Mouse (Mus musculus): ENCODE results near the gene Cxcr1. TPM values are rescaled to one million over a fixed set of nuclear protein-coding genes. Genes with fewer than 3 reads are reported as not detected.
"Not testable (repeated sequence)": the region's sequence is repeated elsewhere in the genome, so short reads cannot be mapped to it uniquely, and the experiment has no call there.

Cxcr1 gene
- total and polyA plus RNA-seq, 3 experiments: not detected

GRCm38 (mm10) chr1:74178618-74179017, 15.8 kb downstream of the Cxcr1 start:
- DNase-seq: no peak
- no peaks in the 10 kb centered on the region for H3K79me2 ChIP-seq (replicated peaks; ENCODE audit: control insufficient read depth, insufficient read depth, low read length)
- no peak overlapping the region for H3K27ac ChIP-seq
- intact Hi-C loops (cut with DNase I): no loop called here
- H3K9ac ChIP-seq (ENCODE audit: low read depth, low read length): no peak overlapping the region
- H3K4me1 ChIP-seq (ENCODE audit: control insufficient read depth, insufficient read depth, low read length): no peaks in the 10 kb centered on the region
- WGBS: 72% methylated on average over 3 of the region's 3 CpGs
- H3K36me3 ChIP-seq (ENCODE audit: control insufficient read depth, insufficient read depth, low read length): no peaks in the 10 kb centered on the region
- H3K27me3 ChIP-seq (ENCODE audit: control insufficient read depth, insufficient read depth, low read length): no peaks in the 10 kb centered on the region
- no peak for TF ChIP-seq EP300 (IDR thresholded peaks at IDR 0.05; ENCODE audit: insufficient read depth, low read depth, low read length)
- no peak for TF ChIP-seq POLR2A (IDR thresholded peaks at IDR 0.05; ENCODE audit: insufficient read depth, low read depth, low read length)
- TF ChIP-seq CTCF (IDR thresholded peaks at IDR 0.05): no peak
- H3K4me3 ChIP-seq: no peak overlapping the region

- DNase-seq: no peak
- Histone ChIP-seq H3K4me1 (ENCODE audit: control insufficient read depth, insufficient read depth, low read length) (no peaks in the 10 kb centered on the region), H3K9ac (ENCODE audit: low read depth, low read length) (no peak overlapping the region), H3K27me3 (ENCODE audit: control insufficient read depth, insufficient read depth, low read length) (no peaks in the 10 kb centered on the region), H3K27ac (no peak overlapping the region), H3K4me3 (no peak overlapping the region), H3K79me2 (replicated peaks; ENCODE audit: control insufficient read depth, insufficient read depth, low read length) (no peaks in the 10 kb centered on the region), H3K36me3 (ENCODE audit: control insufficient read depth, insufficient read depth, low read length) (no peaks in the 10 kb centered on the region)
- TF ChIP-seq POLR2A (IDR thresholded peaks at IDR 0.05; ENCODE audit: insufficient read depth, low read depth, low read length) (no peak), EP300 (IDR thresholded peaks at IDR 0.05; ENCODE audit: insufficient read depth, low read depth, low read length) (no peak), CTCF (IDR thresholded peaks at IDR 0.05) (no peak)
- intact Hi-C loops (cut with DNase I): no loop called here
- 71% methylated on average over 4 of the region's 4 CpGs for WGBS
Observed at GRCm38 (mm10) chr1:74175731-74176130, 18.7 kb downstream of the Cxcr1 start.

GRCm38 (mm10) chr1:74172722-74173121, 21.7 kb downstream of the Cxcr1 start:
- DNase-seq: no peak
- WGBS: 39% methylated on average over 3 of the region's 3 CpGs
- Histone ChIP-seq H3K9ac (ENCODE audit: low read depth, low read length) (no peak overlapping the region), H3K27me3 (ENCODE audit: control insufficient read depth, insufficient read depth, low read length) (no peaks in the 10 kb centered on the region), H3K4me1 (ENCODE audit: control insufficient read depth, insufficient read depth, low read length) (no peaks in the 10 kb centered on the region), H3K79me2 (replicated peaks; ENCODE audit: control insufficient read depth, insufficient read depth, low read length) (no peaks in the 10 kb centered on the region), H3K27ac (no peak overlapping the region), H3K4me3 (no peak overlapping the region), H3K36me3 (ENCODE audit: control insufficient read depth, insufficient read depth, low read length) (no peaks in the 10 kb centered on the region)
- TF ChIP-seq EP300 (IDR thresholded peaks at IDR 0.05; ENCODE audit: insufficient read depth, low read depth, low read length) (no peak), CTCF (IDR thresholded peaks at IDR 0.05) (no peak), POLR2A (IDR thresholded peaks at IDR 0.05; ENCODE audit: insufficient read depth, low read depth, low read length) (no peak)
- intact Hi-C loops (cut with DNase I): no loop called here

GRCm38 (mm10) chr1:74169721-74170120, 24.7 kb downstream of the Cxcr1 start:
- H3K79me2 ChIP-seq (replicated peaks; ENCODE audit: control insufficient read depth, insufficient read depth, low read length): no peaks in the 10 kb centered on the region
- no peak overlapping the region for H3K9ac ChIP-seq (ENCODE audit: low read depth, low read length)
- no peaks in the 10 kb centered on the region for H3K36me3 ChIP-seq (ENCODE audit: control insufficient read depth, insufficient read depth, low read length)
- H3K4me3 ChIP-seq: no peak overlapping the region
- intact Hi-C loops (cut with DNase I): no loop called here
- H3K27ac ChIP-seq: no peak overlapping the region
- no peaks in the 10 kb centered on the region for H3K4me1 ChIP-seq (ENCODE audit: control insufficient read depth, insufficient read depth, low read length)
- no peaks in the 10 kb centered on the region for H3K27me3 ChIP-seq (ENCODE audit: control insufficient read depth, insufficient read depth, low read length)
- 95% methylated on average over 3 of the region's 3 CpGs for WGBS
- no peak for DNase-seq
- TF ChIP-seq POLR2A (IDR thresholded peaks at IDR 0.05; ENCODE audit: insufficient read depth, low read depth, low read length) (no peak), EP300 (IDR thresholded peaks at IDR 0.05; ENCODE audit: insufficient read depth, low read depth, low read length) (no peak), CTCF (IDR thresholded peaks at IDR 0.05) (no peak)

- Histone ChIP-seq H3K9ac (ENCODE audit: low read depth, low read length) (no peak overlapping the region), H3K36me3 (ENCODE audit: control insufficient read depth, insufficient read depth, low read length) (no peaks in the 10 kb centered on the region), H3K4me1 (ENCODE audit: control insufficient read depth, insufficient read depth, low read length) (no peaks in the 10 kb centered on the region), H3K27me3 (ENCODE audit: control insufficient read depth, insufficient read depth, low read length) (no peaks in the 10 kb centered on the region), H3K79me2 (replicated peaks; ENCODE audit: control insufficient read depth, insufficient read depth, low read length) (no peaks in the 10 kb centered on the region), H3K4me3 (no peak overlapping the region), H3K27ac (no peak overlapping the region)
- intact Hi-C loops (cut with DNase I): no loop called here
- DNase-seq: no peak
- WGBS: 67% methylated on average over 5 of the region's 5 CpGs
- TF ChIP-seq EP300 (IDR thresholded peaks at IDR 0.05; ENCODE audit: insufficient read depth, low read depth, low read length) (no peak), POLR2A (IDR thresholded peaks at IDR 0.05; ENCODE audit: insufficient read depth, low read depth, low read length) (no peak), CTCF (IDR thresholded peaks at IDR 0.05) (no peak)
Observed at GRCm38 (mm10) chr1:74167136-74167535, 27.3 kb downstream of the Cxcr1 start.

- WGBS: 60% methylated on average over 2 of the region's 2 CpGs
- intact Hi-C loops (cut with DNase I): no loop called here
- Histone ChIP-seq H3K4me3 (no peak overlapping the region), H3K79me2 (replicated peaks; ENCODE audit: control insufficient read depth, insufficient read depth, low read length) (no peaks in the 10 kb centered on the region), H3K4me1 (ENCODE audit: control insufficient read depth, insufficient read depth, low read length) (no peaks in the 10 kb centered on the region), H3K36me3 (ENCODE audit: control insufficient read depth, insufficient read depth, low read length) (no peaks in the 10 kb centered on the region), H3K9ac (ENCODE audit: low read depth, low read length) (no peak overlapping the region), H3K27me3 (ENCODE audit: control insufficient read depth, insufficient read depth, low read length) (no peaks in the 10 kb centered on the region), H3K27ac (no peak overlapping the region)
- no peak for DNase-seq
- TF ChIP-seq POLR2A (IDR thresholded peaks at IDR 0.05; ENCODE audit: insufficient read depth, low read depth, low read length) (no peak), EP300 (IDR thresholded peaks at IDR 0.05; ENCODE audit: insufficient read depth, low read depth, low read length) (no peak), CTCF (IDR thresholded peaks at IDR 0.05) (no peak)
Observed at GRCm38 (mm10) chr1:74160036-74160435, 34.4 kb downstream of the Cxcr1 start.

GRCm38 (mm10) chr1:74159613-74160012, 34.8 kb downstream of the Cxcr1 start:
- WGBS: 81% methylated on average over 5 of the region's 5 CpGs
- H3K4me1 ChIP-seq (ENCODE audit: control insufficient read depth, insufficient read depth, low read length); H3K79me2 ChIP-seq (replicated peaks; ENCODE audit: control insufficient read depth, insufficient read depth, low read length); DNase-seq; intact Hi-C loops (cut with DNase I); H3K4me3 ChIP-seq; H3K36me3 ChIP-seq (ENCODE audit: control insufficient read depth, insufficient read depth, low read length); H3K27ac ChIP-seq; H3K27me3 ChIP-seq (ENCODE audit: control insufficient read depth, insufficient read depth, low read length); H3K9ac ChIP-seq (ENCODE audit: low read depth, low read length): not testable (repeated sequence)
